Mouse (Mus musculus) mature B cell (primary cell): Measurements from ENCODE around the gene Defb43.

Experiments used
- in situ Hi-C: fragments of 300-500 bp; cut with MboI; formaldehyde crosslinking; loops from 2 replicates; pipeline ENCODE4 v1.14.3; 2019

Gene Defb43

DNA sequence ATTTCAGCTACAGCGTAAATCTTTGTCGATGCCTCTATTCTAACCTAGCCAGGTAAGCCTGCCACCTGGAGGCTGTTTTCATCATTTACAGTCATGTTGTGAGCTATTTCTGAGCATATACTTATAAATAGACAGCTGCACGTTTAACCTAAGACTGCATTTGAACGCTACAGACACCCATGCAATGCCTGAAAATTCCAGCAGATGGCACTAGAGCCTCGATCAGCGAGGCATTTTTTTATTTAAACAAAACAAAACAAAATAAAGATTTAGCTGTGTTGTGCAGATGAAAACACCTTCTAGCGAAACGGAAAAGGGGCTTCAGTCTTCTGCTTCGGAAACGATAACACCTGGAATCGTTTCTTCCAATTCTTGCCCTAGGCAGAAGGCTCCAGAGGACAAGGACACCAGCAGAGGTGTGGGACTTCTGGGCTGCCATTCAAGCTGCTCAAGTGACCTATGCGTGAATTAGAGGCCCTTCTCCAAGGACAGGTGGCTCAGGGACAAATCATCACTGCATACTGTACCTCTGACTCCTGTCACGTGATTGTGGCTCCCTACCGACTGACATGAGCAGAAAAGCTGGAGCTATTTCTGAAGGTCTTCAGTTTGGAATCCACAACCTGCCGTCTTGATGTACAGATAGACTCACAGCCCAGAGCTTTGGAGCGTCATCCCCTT, 55.2 kb downstream of the Defb43 start:
- in situ Hi-C loops: loop anchor here (5.0 kb wide), 1 partner anchor 131 kb away; no protein-coding TSS in a partner anchor
